In genomic region chr3:136439350-136439749, GRCm38 (mm10) we compare ENCODE assay signal across 19 mouse cellular contexts.
"Had no signal": no experiment of that assay in that cellular context is flagged by ENCODE, and none has a peak within 500 bp of the region (broad histone marks: within the 10 kb centered on the region; RNA-seq: fewer than 3 reads in every experiment).

No protein-coding gene starts in this region.

- H3K4me1 ChIP-seq: limb, embryonic 10.5 days; limb, embryonic 13.5 days; midbrain, embryonic 12.5 days; midbrain, embryonic 15.5 days had no signal

- ATAC-seq: hindbrain, postnatal 0 days; inflammation-experienced regulatory T-cells, adult 6 months; intestine, embryonic 16.5 days; lung, postnatal 0 days; midbrain, embryonic 15.5 days had no signal

- H3K9ac ChIP-seq: limb, embryonic 13.5 days; liver, embryonic 14.5 days; liver, postnatal 0 days; lung, embryonic 14.5 days; midbrain, embryonic 12.5 days; midbrain, embryonic 15.5 days had no signal

- H3K4me3 ChIP-seq: layer of hippocampus, adult 2 months; limb, embryonic 10.5 days; limb, embryonic 13.5 days; midbrain, embryonic 12.5 days; midbrain, embryonic 15.5 days had no signal

- H3K9me3 ChIP-seq: limb, embryonic 10.5 days; limb, embryonic 13.5 days; midbrain, embryonic 12.5 days; midbrain, embryonic 15.5 days had no signal

- H3K36me3 ChIP-seq: limb, embryonic 10.5 days; limb, embryonic 13.5 days; midbrain, embryonic 12.5 days; midbrain, embryonic 15.5 days had no signal

- H3K27ac ChIP-seq: hindbrain, postnatal 0 days; layer of hippocampus, adult 2 months; limb, embryonic 10.5 days; limb, embryonic 13.5 days; liver, embryonic 14.5 days; macrophage; midbrain, embryonic 12.5 days; midbrain, embryonic 15.5 days; stomach, postnatal 0 days had no signal

- DNase-seq: layer of hippocampus, adult 9-11 months; liver, postnatal 0 days; lung, embryonic 14.5 days; thymus, adult 2 months; thymus, postnatal 14 days; thymus, postnatal 4 days had no signal

- H3K4me2 ChIP-seq: limb, embryonic 13.5 days; liver, embryonic 11.5 days; lung, embryonic 14.5 days; midbrain, embryonic 12.5 days; midbrain, embryonic 15.5 days had no signal

- H3K27me3 ChIP-seq: midbrain, embryonic 12.5 days; midbrain, embryonic 15.5 days had no signal
